Mouse (Mus musculus) heart, embryonic 16.5 days (tissue): ENCODE measurements around the gene Rpa1. TPM values are rescaled to one million over a fixed set of nuclear protein-coding genes. Genes with fewer than 3 reads are reported as not detected.

Source experiments
- ATAC-seq: fragments of 200-750 bp; cut with Nextera tagmentation; replicated peaks from 2 replicates; pipeline ENCODE4 v1.8.0; 2017; ENCODE audit warnings: moderate number of reproducible peaks; ENCODE audit not compliant: insufficient read depth, low FRiP score; ENCODE audit errors: extremely low read depth
- H3K27ac ChIP-seq: fragments of 300-500 bp; sonication (generic); 2 replicates; pipeline ENCODE4 v1.5.1; 2014; ENCODE audit warnings: mild to moderate bottlenecking, low read length, control low read depth, moderate library complexity
- H3K27me3 ChIP-seq: fragments of 300-500 bp; sonication (generic); 2 replicates; pipeline ENCODE4 v1.6.1; 2014; ENCODE audit warnings: low read length, mixed read lengths; ENCODE audit not compliant: control insufficient read depth, insufficient read depth
- H3K36me3 ChIP-seq: fragments of 300-500 bp; sonication (generic); 2 replicates; pipeline ENCODE4 v1.6.1; 2014; ENCODE audit not compliant: control insufficient read depth, insufficient read depth
- H3K4me1 ChIP-seq: fragments of 300-500 bp; sonication (generic); 2 replicates; pipeline ENCODE4 v1.6.1; 2014; ENCODE audit warnings: low read length, mixed read lengths; ENCODE audit not compliant: control insufficient read depth, insufficient read depth
- H3K4me2 ChIP-seq: fragments of 300-500 bp; sonication (generic); 2 replicates; pipeline ENCODE4 v1.6.1; 2014; ENCODE audit warnings: low read depth, mild to moderate bottlenecking, control low read depth, low read length
- H3K4me3 ChIP-seq: fragments of 300-500 bp; sonication (generic); 2 replicates; pipeline ENCODE4 v1.5.1; 2014; ENCODE audit warnings: mild to moderate bottlenecking, control low read depth, low read length
- H3K9ac ChIP-seq: fragments of 300-500 bp; sonication (generic); 2 replicates; pipeline ENCODE4 v1.6.1; 2014; ENCODE audit warnings: low read length, control low read depth
- H3K9me3 ChIP-seq: fragments of 300-500 bp; sonication (generic); replicated peaks from 2 replicates; pipeline ENCODE4 v1.6.1; 2016; ENCODE audit warnings: low read length; ENCODE audit not compliant: control insufficient read depth
- WGBS: fragments of 180-500 bp; shearing (Covaris S2); extraction: QIAGEN DNeasy Blood & Tissue Kit; methylation state at CpG from one replicate; pipeline ENCODE4 v1.1.7; 2014; 5-methylcytosine and 5-hydroxymethylcytosine counted together
- polyA plus RNA-seq: library from polyadenylated mRNA; unstranded; fragments of >200 nt; fragmentation: Nextera tagmentation; extraction: Ambion mirVana; gene quantifications from 2 replicates; pipeline ENCODE4 v1.2.1, GENCODE M21; 2015

Gene Rpa1
- polyA plus RNA-seq, 1 experiment from 2014 or later, result 96.0 TPM

- H3K9ac ChIP-seq, result peak overlapping the region; percentile 47; the same call in 1 of the 2 replicates
- no peak overlapping the region for H3K4me3 ChIP-seq
- WGBS, result 31% methylated on average over 9 of the region's 9 CpGs
- no peaks in the 10 kb centered on the region for H3K27me3 ChIP-seq
- H3K4me2 ChIP-seq, result no peak overlapping the region
- H3K9me3 ChIP-seq, result no peaks in the 10 kb centered on the region
- H3K27ac ChIP-seq, result peak overlapping the region; percentile 17
- peaks cover 29% of the 10 kb centered on the region for H3K4me1 ChIP-seq
- H3K36me3 ChIP-seq, result no peaks in the 10 kb centered on the region
- ATAC-seq, result no peak
Observed at GRCm38 (mm10) chr11:75267826-75268281, 80.3 kb downstream of the Rpa1 start.

- WGBS, result 64% methylated on average over 15 of the region's 15 CpGs
- Histone ChIP-seq H3K27me3 (no peaks in the 10 kb centered on the region), H3K4me3 (no peak overlapping the region), H3K4me1 (peaks cover 30% of the 10 kb centered on the region), H3K27ac (no peak overlapping the region), H3K9me3 (no peaks in the 10 kb centered on the region), H3K36me3 (no peaks in the 10 kb centered on the region), H3K9ac (no peak overlapping the region), H3K4me2 (no peak overlapping the region)
- no peak for ATAC-seq
Observed at GRCm38 (mm10) chr11:75265545-75265944, 82.6 kb downstream of the Rpa1 start.

- no peak overlapping the region for H3K27ac ChIP-seq
- no peaks in the 10 kb centered on the region for H3K9me3 ChIP-seq
- H3K27me3 ChIP-seq, result no peaks in the 10 kb centered on the region
- 76% methylated on average over 6 of the region's 6 CpGs for WGBS
- no peak for ATAC-seq
- H3K4me1 ChIP-seq, result peaks cover 35% of the 10 kb centered on the region
- H3K36me3 ChIP-seq, result no peaks in the 10 kb centered on the region
- H3K9ac ChIP-seq, result no peak overlapping the region
- no peak overlapping the region for H3K4me3 ChIP-seq
- no peak overlapping the region for H3K4me2 ChIP-seq
Observed at GRCm38 (mm10) chr11:75264550-75264949, 83.6 kb downstream of the Rpa1 start.

GRCm38 (mm10) chr11:75263964-75264312 is 84.2 kb downstream of the Rpa1 start:
- WGBS, result 63% methylated on average over 6 of the region's 6 CpGs
- Histone ChIP-seq H3K4me3 (no peak overlapping the region), H3K4me2 (no peak overlapping the region), H3K9ac (no peak overlapping the region), H3K9me3 (no peaks in the 10 kb centered on the region), H3K4me1 (peaks cover 41% of the 10 kb centered on the region), H3K27ac (no peak overlapping the region), H3K27me3 (no peaks in the 10 kb centered on the region), H3K36me3 (no peaks in the 10 kb centered on the region)
- no peak for ATAC-seq

- no peak overlapping the region for H3K4me3 ChIP-seq
- peak overlapping the region; percentile 33 for H3K27ac ChIP-seq
- H3K27me3 ChIP-seq, result no peaks in the 10 kb centered on the region
- H3K9ac ChIP-seq, result no peak overlapping the region
- no peak for ATAC-seq
- H3K4me1 ChIP-seq, result peaks cover 37% of the 10 kb centered on the region
- H3K36me3 ChIP-seq, result no peaks in the 10 kb centered on the region
- 68% methylated on average over 15 of the region's 15 CpGs for WGBS
- no peak overlapping the region for H3K4me2 ChIP-seq
- no peaks in the 10 kb centered on the region for H3K9me3 ChIP-seq
Observed at GRCm38 (mm10) chr11:75263274-75263963, 84.7 kb downstream of the Rpa1 start.

- no peak for ATAC-seq
- WGBS, result 47% methylated on average over 5 of the region's 5 CpGs
- Histone ChIP-seq H3K9me3 (no peaks in the 10 kb centered on the region), H3K4me2 (no peak overlapping the region), H3K9ac (no peak overlapping the region; the same call in 1 of the 2 replicates), H3K27ac (peak overlapping the region; percentile 33), H3K27me3 (no peaks in the 10 kb centered on the region), H3K4me3 (no peak overlapping the region), H3K4me1 (peaks cover 31% of the 10 kb centered on the region), H3K36me3 (no peaks in the 10 kb centered on the region)
Observed at GRCm38 (mm10) chr11:75262791-75263190, 85.3 kb downstream of the Rpa1 start.

GRCm38 (mm10) chr11:75262181-75262580 is 85.9 kb downstream of the Rpa1 start:
- Histone ChIP-seq H3K9me3 (no peaks in the 10 kb centered on the region), H3K4me2 (no peak overlapping the region), H3K9ac (no peak overlapping the region), H3K27ac (no peak overlapping the region; the same call in 1 of the 2 replicates), H3K4me3 (no peak overlapping the region), H3K4me1 (peaks cover 25% of the 10 kb centered on the region), H3K36me3 (no peaks in the 10 kb centered on the region), H3K27me3 (no peaks in the 10 kb centered on the region)
- no peak for ATAC-seq
- WGBS, result 61% methylated on average over 3 of the region's 3 CpGs

- no peaks in the 10 kb centered on the region for H3K27me3 ChIP-seq
- H3K27ac ChIP-seq, result no peak overlapping the region
- H3K4me2 ChIP-seq, result no peak overlapping the region
- H3K9ac ChIP-seq, result no peak overlapping the region
- H3K9me3 ChIP-seq, result no peaks in the 10 kb centered on the region
- peaks cover 25% of the 10 kb centered on the region for H3K4me1 ChIP-seq
- 85% methylated on average over 4 of the region's 4 CpGs for WGBS
- H3K4me3 ChIP-seq, result no peak overlapping the region
- no peaks in the 10 kb centered on the region for H3K36me3 ChIP-seq
- no peak for ATAC-seq
Observed at GRCm38 (mm10) chr11:75261730-75262129, 86.4 kb downstream of the Rpa1 start.

GRCm38 (mm10) chr11:75261016-75261415 is 87.1 kb downstream of the Rpa1 start:
- Histone ChIP-seq H3K4me3 (no peak overlapping the region), H3K4me1 (peaks cover 25% of the 10 kb centered on the region), H3K9ac (no peak overlapping the region), H3K36me3 (no peaks in the 10 kb centered on the region), H3K27ac (no peak overlapping the region), H3K9me3 (no peaks in the 10 kb centered on the region), H3K27me3 (no peaks in the 10 kb centered on the region), H3K4me2 (no peak overlapping the region)
- WGBS, result 84% methylated on average over 2 of the region's 2 CpGs
- no peak for ATAC-seq
